Mouse (Mus musculus): ENCODE measurements around the gene 9930111J21Rik2. TPM values are rescaled to one million over a fixed set of nuclear protein-coding genes. Genes with fewer than 3 reads are reported as not detected.
A peak's percentile ranks its signal among the peaks of the same experiment; 100 is the strongest.
"Not testable (repeated sequence)": the region's sequence is repeated elsewhere in the genome, so short reads cannot be mapped to it uniquely, and the experiment has no call there.

Gene 9930111J21Rik2
- total RNA-seq, 2 experiments from 2014 or later, result 161 to 184 TPM

DNA sequence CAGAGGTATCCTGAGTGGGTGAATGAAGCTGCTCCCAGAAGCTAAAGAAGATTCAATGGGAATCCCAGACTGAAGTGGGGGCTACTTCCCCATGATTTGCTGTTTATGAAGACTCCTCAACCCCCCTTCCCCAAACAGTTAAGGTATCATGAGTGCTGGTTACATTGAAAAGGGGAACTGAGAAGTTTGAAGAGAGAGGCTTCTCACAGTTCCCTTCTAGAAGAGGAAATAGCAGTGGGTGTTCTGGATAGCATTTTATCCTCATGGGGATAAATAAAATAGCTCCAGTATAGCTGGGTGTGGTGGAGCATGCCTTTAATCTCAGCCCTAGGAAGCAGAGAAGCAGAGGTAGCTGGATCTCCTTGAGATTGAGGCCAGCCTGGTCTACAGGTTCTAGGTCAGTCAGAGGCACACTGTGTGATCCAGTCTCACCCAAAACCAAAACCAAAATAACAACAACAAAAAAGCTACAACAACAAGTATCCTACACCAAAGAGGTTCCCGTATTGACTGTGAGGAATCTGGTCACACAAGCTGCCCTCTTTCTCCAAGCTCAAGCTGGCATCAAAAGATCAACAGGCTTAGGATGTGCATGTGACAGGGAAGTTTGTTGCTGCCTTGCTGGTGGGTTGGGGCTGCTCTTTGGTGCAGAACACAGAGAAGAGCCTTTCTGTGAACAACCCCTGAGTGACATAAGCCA, 72.7 kb downstream of the 9930111J21Rik2 start, which contains the start of gene Olfr56:
Gene Olfr56 (plus strand): TSS at position 650 of the 700 bp plus-strand sequence.
- ATAC-seq (ENCODE audit: poor library complexity, severe bottlenecking), result peak; percentile 75

- not testable (repeated sequence) for ATAC-seq (ENCODE audit: poor library complexity, severe bottlenecking)
Observed at GRCm38 (mm10) chr11:48974686-48975085, 76.4 kb downstream of the 9930111J21Rik2 start.

Other genes with a start within 250 kb of the 9930111J21Rik2 start
- 11.8 and 13.6 TPM in 2 replicates for gene Trim41, start 233.9 kb downstream of the 9930111J21Rik2 start, total RNA-seq (2015)
- 39.2 and 43.7 TPM in 2 replicates for gene Trim41, start 233.9 kb downstream of the 9930111J21Rik2 start, total RNA-seq (2017)
- 0.51 and 0.68 TPM in 2 replicates for gene Trim7, start 225.1 kb downstream of the 9930111J21Rik2 start, total RNA-seq (2015)
- gene Trim7, start 225.1 kb downstream of the 9930111J21Rik2 start, total RNA-seq (2017), result 0.18 and 0.57 TPM in 2 replicates
- 6.1 and 8.5 TPM in 2 replicates for gene Gm12184, start 224.6 kb downstream of the 9930111J21Rik2 start, total RNA-seq (2015)
- gene Gm12184, start 224.6 kb downstream of the 9930111J21Rik2 start, total RNA-seq (2017), result 4.6 and 12.1 TPM in 2 replicates
- 59.0 and 67.2 TPM in 2 replicates for gene Irgm1, start 179.6 kb downstream of the 9930111J21Rik2 start, total RNA-seq (2015)
- 54.1 and 62.0 TPM in 2 replicates for gene Irgm1, start 179.6 kb downstream of the 9930111J21Rik2 start, total RNA-seq (2017)
- 13.1 and 15.9 TPM in 2 replicates for gene Gm5431, start 149.0 kb downstream of the 9930111J21Rik2 start, total RNA-seq (2015)
- 12.0 and 15.0 TPM in 2 replicates for gene Gm5431, start 149.0 kb downstream of the 9930111J21Rik2 start, total RNA-seq (2017)
- gene Psme2b, start 105.1 kb downstream of the 9930111J21Rik2 start, total RNA-seq (2015), result 78.1 and 81.3 TPM in 2 replicates
- 47.3 and 50.2 TPM in 2 replicates for gene Psme2b, start 105.1 kb downstream of the 9930111J21Rik2 start, total RNA-seq (2017)
- 0.31 and 0.57 TPM in 2 replicates for gene Olfr56, start 72.4 kb downstream of the 9930111J21Rik2 start, total RNA-seq (2015)
- gene Olfr56, start 72.4 kb downstream of the 9930111J21Rik2 start, total RNA-seq (2017), result 0.55 and 0.61 TPM in 2 replicates
- 81.9 and 87.8 TPM in 2 replicates for gene 9930111J21Rik1, start 71.8 kb downstream of the 9930111J21Rik2 start, total RNA-seq (2015)
- gene 9930111J21Rik1, start 71.8 kb downstream of the 9930111J21Rik2 start, total RNA-seq (2017), result 57.0 and 58.4 TPM in 2 replicates
- 0.22 and 0.27 TPM in 2 replicates for gene Gm12185, start 59.0 kb downstream of the 9930111J21Rik2 start, total RNA-seq (2015)
- gene Gm12185, start 59.0 kb downstream of the 9930111J21Rik2 start, total RNA-seq (2017), result 0.11 and 5.7 TPM in 2 replicates
- gene Tgtp1, start 57.1 kb downstream of the 9930111J21Rik2 start, total RNA-seq (2015), result 2.0 and 3.2 TPM in 2 replicates
- 1.5 and 10.8 TPM in 2 replicates for gene Tgtp1, start 57.1 kb downstream of the 9930111J21Rik2 start, total RNA-seq (2017)
- 12.4 and 17.6 TPM in 2 replicates for gene Tgtp2, start 13.0 kb upstream of the 9930111J21Rik2 start, total RNA-seq (2015)
- 30.2 and 39.3 TPM in 2 replicates for gene Tgtp2, start 13.0 kb upstream of the 9930111J21Rik2 start, total RNA-seq (2017)
- gene Ifi47, start 25.3 kb upstream of the 9930111J21Rik2 start, total RNA-seq (2015), result 92.4 and 108 TPM in 2 replicates
- gene Ifi47, start 25.3 kb upstream of the 9930111J21Rik2 start, total RNA-seq (2017), result 39.4 and 46.3 TPM in 2 replicates
- gene Olfr1396, start 63.6 kb upstream of the 9930111J21Rik2 start, total RNA-seq (2015), result not detected in 2 replicates
- gene Olfr1396, start 63.6 kb upstream of the 9930111J21Rik2 start, total RNA-seq (2017), result not detected in 2 replicates
- gene Olfr1395, start 91.0 kb upstream of the 9930111J21Rik2 start, total RNA-seq (2015), result not detected in 2 replicates
- gene Olfr1395, start 91.0 kb upstream of the 9930111J21Rik2 start, total RNA-seq (2017), result not detected in 2 replicates
- gene Olfr1394, start 103.1 kb upstream of the 9930111J21Rik2 start, total RNA-seq (2015), result not detected in 2 replicates
- not detected in 2 replicates for gene Olfr1394, start 103.1 kb upstream of the 9930111J21Rik2 start, total RNA-seq (2017)
- 1.6 and 1.7 TPM in 2 replicates for gene Btnl9, start 135.9 kb upstream of the 9930111J21Rik2 start, total RNA-seq (2015)
- gene Btnl9, start 135.9 kb upstream of the 9930111J21Rik2 start, total RNA-seq (2017), result 2.3 and 4.2 TPM in 2 replicates
- gene Zfp62, start 152.1 kb upstream of the 9930111J21Rik2 start, total RNA-seq (2015), result 46.3 and 59.7 TPM in 2 replicates
- 59.0 and 80.3 TPM in 2 replicates for gene Zfp62, start 152.1 kb upstream of the 9930111J21Rik2 start, total RNA-seq (2017)
- 33.6 and 36.0 TPM in 2 replicates for gene Mgat1, start 192.9 kb upstream of the 9930111J21Rik2 start, total RNA-seq (2015)
- gene Mgat1, start 192.9 kb upstream of the 9930111J21Rik2 start, total RNA-seq (2017), result 42.6 and 42.9 TPM in 2 replicates
- not detected in 2 replicates for gene Olfr1393, start 227.1 kb upstream of the 9930111J21Rik2 start, total RNA-seq (2015)
- not detected in 2 replicates for gene Olfr1393, start 227.1 kb upstream of the 9930111J21Rik2 start, total RNA-seq (2017)
- gene Olfr1392, start 234.0 kb upstream of the 9930111J21Rik2 start, total RNA-seq (2015), result 0.84 TPM in 1 of 2 replicates, not detected in the other
- not detected in 2 replicates for gene Olfr1392, start 234.0 kb upstream of the 9930111J21Rik2 start, total RNA-seq (2017)